Mouse (Mus musculus) kidney, adult 9 months (tissue): ENCODE results near the gene Aicda.
"Not testable (repeated sequence)": the region's sequence is repeated elsewhere in the genome, so short reads cannot be mapped to it uniquely, and the experiment has no call there.

ENCODE experiments used
- DNase-seq: peaks from one replicate; pipeline ENCODE4 v3.0.0; 2022

The Aicda gene

DNA sequence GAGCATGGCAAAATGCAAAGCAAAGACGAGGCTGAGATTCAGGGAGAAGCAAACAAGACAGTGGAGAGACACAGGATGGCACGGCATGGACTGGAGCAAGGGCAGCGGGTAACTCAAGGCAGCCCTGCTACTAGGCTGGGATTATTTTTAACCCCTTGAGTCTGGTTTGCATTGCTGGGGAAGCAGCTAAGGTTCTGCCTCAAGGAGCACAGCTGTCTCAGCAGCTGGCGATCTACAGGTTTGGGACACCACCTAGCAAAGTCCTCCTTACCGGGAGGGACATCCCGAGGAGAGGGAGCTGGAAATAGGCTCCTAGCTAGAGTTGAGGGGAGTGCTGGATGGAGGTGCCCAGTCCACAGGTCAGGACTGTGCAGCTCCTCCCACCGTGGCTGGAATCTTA, 1.7 kb downstream of the Aicda start:
- no peak for DNase-seq

DNA sequence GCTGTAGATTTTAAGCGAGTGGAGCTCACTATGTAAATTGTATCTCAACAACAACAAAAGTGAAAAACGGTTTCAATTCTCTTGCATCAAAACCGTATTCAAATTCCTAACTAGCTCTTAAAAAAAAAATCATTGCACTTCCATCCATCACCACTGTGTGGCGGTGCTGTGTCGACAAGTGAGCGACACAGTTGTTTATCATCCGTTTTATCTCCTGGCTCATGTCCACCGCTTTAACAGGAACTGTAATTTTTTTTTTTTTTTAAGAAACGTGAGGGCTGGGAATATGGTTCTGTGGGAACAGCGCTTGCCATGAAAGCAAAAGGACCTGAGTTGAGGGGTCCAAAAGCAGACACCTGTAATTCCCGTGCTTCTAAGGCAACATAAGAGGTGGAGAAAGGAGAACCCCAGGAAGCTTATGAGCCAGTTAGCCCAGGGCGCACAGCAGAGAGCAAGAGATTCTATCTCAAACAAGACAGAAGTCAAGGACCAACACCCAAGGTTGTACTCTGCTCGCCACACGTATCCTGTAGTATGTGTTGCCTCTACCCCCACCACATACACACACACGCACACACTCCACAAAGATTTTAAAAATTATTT, 3.5 kb downstream of the Aicda start:
- DNase-seq, result peak; percentile 77

DNA sequence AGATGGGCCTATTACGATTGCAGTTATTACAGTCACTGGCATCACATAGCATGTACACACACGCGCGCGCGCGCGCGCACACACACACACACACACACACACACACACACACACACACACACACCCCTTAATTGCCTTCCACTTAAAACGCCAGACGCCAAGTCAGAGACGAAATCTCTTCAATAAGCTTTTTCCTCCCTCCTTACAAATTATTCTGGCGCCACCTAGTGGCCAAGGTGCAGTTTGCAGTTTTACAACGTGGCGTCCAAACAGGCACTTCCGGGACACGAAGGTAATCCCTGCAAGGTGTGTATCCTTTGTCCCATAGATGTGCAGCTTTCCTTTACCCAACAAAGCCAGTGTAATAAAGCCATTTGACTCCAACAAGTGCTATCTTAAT, 6.8 kb downstream of the Aicda start:
- peak; percentile 76 for DNase-seq

DNA sequence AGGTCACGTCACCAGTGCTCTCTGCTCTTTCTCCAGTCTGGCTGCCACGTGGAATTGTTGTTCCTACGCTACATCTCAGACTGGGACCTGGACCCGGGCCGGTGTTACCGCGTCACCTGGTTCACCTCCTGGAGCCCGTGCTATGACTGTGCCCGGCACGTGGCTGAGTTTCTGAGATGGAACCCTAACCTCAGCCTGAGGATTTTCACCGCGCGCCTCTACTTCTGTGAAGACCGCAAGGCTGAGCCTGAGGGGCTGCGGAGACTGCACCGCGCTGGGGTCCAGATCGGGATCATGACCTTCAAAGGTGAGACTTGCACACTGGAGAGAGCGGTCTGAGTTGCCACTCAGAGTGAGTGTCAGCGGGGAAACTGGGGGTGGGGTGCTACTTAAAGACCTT, 7.4 kb downstream of the Aicda start:
- DNase-seq, result no peak

DNA sequence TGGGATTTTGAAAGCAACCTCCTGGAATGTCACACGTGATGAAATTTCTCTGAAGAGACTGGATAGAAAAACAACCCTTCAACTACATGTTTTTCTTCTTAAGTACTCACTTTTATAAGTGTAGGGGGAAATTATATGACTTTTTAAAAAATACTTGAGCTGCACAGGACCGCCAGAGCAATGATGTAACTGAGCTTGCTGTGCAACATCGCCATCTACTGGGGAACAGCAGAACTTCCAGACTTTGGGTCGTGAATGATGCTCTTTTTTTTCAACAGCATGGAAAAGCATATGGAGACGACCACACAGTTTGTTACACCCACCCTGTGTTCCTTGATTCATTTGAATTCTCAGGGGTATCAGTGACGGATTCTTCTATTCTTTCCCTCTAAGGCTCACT, 8.9 kb downstream of the Aicda start:
- DNase-seq, result peak; percentile 49

DNA sequence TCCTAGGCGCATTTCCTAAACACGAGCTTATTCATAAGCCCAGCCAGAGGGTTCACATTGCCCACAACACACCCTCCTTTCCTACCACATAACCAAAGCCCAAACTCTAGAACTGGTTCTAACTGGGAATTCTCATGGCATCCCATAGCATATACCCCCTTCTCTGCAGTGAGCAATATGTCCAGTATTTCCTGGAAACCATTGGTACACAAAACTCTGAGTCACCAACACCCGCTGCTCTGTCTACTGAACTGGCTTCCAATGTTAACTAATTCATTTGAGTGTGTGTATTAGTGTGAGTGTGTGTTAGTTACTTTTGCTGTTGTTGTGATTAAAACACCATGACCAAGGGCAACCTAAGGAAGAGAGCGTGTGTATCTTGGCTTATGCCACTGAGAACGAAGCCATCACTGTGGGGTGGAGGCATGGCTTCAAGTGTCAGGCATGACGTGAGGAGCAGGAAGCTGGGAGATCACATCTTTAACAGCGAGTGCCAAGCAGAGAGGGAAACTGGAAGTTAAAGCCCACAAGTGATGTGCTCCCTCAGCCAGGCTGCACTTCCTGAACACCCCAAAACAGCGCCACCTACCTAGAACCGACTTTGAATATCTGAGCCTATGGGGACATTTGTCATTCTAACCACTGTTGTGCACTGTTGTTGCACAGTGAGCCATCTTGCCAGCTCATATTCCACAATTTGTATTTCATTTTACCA, 11.6 kb downstream of the Aicda start:
- no peak for DNase-seq

DNA sequence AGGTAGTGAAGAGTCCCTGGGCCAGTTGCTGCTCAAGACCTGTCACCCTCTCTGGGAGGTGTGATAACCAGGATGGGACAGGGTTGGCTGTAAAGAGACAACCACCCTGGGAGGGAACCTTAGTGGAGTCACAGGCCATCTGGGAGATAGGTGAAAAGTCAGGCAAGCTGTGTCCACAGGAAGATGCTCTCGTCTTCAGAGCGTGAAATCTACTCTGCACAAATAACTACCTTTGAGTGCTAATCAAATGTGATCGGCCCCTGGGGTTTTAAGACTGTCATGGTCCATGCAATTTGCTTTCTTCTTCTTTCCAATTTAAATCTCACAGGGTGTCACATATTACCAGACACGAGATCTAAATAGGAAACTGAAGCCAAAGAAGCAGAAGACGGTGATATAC, 15.5 kb downstream of the Aicda start:
- DNase-seq, result no peak

DNA sequence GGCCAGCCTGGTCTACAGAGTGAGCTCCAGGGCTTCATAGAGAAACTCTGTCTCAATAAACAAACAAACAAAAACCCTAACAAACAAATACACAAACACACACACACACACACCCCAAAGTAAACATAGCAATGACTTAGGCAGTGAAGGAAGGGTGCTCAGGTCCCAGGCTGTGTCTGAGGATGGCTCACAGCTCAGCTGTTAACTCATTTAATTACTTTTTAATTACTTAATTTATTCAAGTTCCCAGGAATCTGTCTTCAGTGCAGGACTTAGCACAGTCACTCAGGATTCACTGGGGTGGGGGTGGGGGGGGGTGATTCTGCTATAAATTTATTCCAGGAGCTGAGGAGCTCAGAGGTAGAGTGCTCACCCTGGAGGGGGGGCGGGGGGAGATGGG, 16.2 kb downstream of the Aicda start:
- DNase-seq, result no peak

DNA sequence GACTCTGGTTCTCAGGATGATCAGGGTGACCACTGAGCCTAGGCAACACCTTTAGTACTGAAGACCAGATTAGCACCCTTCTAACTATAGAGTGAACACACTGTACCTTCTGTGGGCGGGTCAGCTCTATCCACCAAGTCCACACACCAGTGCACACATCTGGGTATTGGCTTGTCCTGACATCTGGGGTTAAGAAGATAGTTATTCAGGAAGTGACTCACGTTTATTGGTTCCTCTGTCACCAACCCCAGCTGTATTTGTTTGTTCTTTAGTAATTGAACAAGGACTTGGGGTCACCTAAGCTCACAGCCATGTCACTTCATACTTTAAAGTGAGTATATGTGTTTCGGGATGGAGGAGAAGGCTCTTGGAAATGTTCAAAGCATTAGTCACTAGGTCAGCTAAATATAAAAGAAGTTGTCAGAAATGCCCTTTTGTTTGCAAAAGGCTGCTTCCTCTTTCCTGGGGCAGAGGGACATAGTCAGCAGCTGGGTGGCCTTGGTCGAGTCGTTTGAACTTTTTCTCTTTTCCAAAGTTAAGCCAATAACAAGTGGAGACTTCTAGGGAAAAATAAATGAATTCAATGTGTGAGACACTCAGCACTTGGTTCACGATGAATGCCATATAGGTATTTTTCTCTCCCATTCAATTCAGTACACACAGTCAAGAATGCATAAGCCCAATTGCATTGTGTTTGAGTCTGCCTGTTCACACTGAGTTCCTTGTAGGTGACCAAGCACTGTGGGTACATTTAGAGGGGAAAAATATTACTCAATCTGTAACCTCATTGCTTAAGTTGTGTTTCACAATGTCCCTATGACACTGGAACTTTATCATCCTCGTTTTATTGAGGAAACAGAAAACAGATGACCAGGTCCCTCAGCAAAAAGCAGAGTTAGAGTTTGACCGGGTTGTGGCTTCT, 17.4 kb downstream of the Aicda start:
- DNase-seq, result no peak

DNA sequence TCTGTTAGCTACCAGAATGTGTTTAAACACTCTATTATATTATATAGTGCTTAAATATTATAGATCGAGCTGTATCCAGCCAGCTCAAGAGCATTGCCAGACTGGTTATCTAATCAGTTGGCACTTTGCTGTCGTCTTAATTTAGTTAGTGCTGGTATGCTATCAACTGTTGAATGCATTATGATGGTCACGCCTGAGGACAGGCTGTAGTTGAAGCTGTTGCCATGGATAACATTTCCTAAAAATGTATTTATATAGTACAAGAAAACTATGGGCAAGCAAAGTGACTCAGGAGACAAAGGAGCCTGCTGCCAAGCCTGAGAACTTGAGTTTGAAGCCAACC, 18.0 kb downstream of the Aicda start:
- no peak for DNase-seq

DNA sequence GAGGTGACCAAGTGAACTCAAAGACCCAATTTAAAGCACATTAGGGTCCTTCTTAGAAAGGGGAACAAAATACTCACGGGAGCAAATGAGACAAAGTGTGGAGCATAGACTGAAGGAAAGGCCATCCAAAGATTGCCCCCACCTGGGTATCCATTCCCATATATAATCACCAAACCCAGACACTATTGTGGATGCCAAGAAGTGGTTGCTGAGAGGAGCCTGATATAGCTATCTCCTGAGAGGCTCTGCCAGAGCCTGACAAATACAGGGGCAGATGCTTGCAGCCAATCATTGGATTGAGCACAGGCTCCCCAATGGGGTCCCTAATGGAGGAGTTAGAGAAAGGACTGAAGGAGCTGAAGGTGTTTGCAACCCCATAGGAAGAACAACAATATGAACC, 21.4 kb downstream of the Aicda start:
- DNase-seq, result not testable (repeated sequence)

DNA sequence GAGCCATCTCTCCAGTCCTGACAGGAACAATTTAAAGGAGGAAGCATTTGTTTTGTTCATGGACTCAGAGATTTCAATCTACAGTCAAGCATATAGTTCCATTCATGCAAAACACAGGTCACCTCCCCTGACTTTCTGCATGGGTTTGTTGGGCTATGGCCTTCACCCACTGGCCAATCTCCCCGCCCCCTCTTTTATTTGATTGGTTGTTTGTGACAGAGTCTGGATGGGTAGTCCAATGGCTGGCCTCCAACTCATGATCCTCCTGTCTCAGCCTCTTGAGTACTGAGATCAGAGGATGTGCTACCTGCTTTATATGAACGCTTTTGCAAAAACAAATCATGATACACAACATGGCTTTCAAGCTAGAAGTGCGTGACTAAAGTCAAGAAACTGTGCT, 23.4 kb downstream of the Aicda start:
- DNase-seq, result no peak

DNA sequence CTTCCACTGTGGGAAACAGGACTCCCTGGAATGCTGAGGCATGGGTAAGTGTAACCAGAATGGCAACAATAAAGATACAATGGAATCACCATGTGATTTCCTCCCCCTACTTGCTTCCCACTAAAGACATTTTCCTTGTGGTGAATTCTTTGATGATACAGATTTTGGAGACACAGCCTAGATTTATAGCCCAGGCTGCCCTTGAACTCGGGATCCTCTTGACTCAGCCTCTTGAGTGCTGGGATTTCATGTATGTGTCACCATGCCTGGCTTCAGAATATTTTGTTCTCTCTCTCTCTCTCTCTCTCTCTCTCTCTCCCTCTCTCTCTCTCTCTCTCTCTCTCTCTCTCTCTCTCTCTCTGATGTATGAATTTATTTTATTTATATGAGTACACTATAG, 25.5 kb downstream of the Aicda start:
- DNase-seq, result no peak

DNA sequence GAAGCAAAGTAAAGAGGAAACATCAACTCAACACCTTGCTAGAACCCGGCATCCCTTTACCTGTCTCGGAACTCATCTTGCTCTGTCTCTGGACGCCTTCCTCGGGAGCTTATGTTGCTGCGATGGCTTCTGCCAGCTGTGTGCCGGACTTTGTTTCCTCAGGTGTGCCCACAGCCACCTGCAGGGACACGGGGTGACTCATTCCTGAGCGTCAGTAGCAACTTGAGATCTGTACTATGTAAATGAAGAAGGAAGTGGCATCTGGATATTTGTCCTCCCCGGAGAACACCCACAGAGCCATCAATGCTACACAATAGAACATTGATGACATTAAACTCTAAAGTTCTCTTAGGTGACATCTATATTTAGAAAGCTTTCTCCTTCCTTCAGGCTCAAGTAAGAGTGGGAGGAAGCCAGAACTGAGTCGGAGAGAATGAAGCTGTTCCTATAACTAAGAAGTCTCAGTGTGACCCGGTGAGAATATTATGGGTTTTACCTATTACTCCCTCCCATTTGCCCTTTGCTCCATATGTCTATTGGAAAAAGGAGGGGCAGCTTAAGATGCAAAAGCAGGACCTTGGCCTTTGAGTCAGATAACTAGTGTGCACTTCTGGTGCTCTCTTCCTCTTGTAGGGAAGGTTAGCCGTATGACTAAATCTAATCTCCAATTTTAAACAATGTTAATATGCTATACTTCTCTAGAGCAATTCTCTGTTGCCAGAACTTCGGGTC, 37.6 kb downstream of the Aicda start:
- no peak for DNase-seq

DNA sequence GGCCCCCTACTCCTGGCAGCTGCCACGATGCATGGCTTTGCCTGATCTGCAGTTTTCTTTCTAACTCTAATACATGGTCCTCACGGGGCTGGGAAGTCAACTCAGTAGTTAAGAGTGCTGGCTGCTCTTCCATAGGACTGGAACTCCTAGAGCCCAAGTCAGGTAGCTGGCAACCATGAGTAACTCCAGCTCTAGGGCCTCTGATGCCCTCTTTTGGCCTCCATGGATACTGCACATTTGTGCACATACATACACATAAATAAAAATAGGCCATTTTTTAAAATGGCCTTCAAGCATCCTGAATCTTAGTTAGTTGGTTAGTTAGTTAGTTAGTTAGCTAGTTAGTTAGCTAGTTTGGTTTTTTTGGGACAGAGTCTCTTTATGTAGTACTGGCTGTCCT, 39.3 kb downstream of the Aicda start:
- DNase-seq, result no peak

DNA sequence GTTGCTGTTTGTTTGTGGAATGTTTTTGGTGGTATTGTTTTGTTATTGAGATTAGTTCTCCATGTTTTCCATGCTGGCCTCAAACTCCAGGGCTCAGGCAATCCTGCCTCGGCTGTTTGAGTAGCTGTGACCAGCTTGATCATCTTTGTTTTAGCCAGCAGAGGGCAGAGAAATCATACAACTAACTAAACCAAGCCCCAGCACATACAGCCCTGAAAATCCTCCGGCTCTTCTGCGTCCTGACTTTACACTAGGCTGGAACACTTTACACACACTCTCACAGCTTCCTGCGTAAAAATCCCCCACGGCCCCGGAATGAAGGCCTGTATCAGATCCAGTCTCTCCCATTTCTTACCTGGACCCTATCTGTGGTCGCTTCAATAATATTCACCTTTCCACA, 42.0 kb downstream of the Aicda start:
- peak; percentile 65 for DNase-seq

DNA sequence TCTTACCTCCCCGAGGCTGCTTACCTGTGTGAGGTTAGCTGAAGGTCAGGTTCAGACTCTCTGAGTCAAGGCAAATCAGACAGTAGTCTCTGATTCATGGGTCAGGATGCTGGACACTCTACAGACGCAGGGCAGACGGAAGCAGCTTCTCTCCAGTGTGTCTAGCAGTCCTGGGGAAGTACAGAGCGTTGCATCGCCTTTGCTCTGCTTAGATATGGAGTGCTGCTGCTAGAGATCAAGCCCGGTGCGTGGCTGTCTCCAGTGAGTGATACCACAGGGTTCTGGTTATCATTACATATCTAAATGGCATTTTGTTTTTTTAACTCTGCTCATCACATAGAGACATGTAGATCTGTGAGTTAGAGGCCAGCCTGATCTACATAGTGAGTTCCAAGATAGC, 43.0 kb downstream of the Aicda start:
- DNase-seq, result no peak

DNA sequence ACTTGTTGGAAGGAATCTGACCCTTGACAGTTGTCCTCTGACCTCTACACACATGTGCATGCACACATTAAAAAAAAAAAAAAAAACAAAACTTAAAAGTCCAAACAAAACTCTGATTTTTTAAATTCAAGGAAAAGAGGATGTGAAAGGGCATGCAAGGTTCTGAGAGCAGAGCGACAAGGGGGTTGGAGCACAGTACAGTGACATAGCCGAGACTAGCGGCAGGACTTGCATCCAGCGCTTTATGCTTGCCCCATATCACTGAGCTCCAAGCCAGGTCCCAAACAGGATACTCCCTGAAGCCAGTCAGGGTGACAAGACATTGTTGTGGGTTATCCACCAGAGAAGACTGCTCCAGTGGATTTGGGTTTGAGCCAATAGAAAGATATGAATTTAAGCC, 44.4 kb downstream of the Aicda start:
- DNase-seq, result no peak

DNA sequence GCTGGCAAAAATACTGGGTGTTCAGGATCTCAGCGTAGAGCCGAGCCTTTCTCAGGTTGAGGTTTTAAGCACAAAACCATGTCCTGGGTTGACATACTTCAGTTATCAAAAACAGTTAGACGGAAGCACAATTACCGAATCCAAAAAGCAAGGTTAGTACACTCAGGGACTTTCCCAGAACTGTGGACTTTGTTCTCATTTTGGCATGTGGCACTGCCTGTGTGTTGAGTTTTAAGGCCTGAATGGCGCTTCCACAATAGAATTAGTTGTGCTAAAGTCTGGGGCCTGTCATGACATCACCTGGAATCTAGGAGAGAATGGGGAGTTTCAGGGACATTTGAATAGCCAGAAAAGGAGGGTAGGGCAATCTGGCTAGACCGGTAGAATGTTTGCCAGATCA, 44.8 kb downstream of the Aicda start:
- DNase-seq, result peak; percentile 72

DNA sequence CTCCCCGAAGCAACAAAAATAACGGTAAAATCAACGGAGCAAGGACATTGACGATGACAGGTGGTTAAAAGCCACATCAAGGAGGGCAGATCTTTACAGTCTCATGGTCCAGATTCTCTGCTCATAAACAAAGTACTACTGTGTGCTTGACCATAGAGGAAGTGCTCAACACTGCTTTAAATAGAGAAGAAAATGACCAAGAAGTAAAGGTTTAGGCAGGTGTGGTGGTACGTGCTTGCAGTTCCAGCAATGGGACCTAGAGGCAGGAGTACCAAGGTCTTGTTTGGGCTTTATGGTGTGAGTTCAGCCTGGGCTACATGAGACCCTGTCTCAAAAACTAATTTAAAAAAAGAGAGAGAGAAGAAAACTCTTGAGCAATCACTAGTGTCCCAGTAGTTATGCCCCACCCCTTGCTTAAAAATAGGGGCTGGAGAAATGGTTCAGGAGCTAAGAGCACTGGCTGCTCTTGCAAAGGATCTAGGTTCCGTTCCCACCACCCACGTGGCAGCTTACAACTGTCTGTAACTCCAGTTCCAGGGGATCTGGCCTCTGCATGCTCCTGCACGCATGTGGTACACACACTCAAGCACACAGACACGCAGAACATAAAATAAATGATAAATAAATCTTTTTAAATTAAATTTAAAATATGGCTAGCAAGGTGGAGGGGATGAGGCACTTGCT, 45.6 kb downstream of the Aicda start:
- DNase-seq, result no peak

DNA sequence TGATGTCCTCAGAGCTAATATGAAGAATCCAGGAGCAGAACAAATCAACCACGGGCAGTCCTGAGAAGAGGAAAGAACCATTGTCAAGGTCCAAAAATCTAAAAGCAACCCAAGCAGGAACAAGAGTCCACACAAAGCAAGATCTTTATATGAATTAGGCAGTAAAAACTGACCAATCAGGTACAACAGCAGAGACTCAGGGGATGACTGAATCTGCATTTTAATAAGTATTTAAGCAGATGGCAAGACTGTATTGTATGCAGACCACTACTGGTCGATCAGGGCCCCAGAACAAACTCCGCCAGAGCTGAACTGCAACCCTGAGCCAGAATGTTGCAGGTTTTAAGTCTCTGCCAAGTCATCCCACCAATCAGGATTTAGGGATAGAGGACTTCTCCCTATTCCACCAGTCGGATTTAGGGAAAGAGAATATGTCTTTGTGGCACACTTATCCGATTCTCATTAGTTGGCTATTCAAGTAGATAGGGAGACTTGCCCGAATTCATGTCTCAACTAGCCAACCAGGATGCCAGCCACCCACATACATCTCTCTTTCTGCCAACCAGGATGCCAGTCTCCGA, 46.6 kb downstream of the Aicda start:
- DNase-seq, result no peak

DNA sequence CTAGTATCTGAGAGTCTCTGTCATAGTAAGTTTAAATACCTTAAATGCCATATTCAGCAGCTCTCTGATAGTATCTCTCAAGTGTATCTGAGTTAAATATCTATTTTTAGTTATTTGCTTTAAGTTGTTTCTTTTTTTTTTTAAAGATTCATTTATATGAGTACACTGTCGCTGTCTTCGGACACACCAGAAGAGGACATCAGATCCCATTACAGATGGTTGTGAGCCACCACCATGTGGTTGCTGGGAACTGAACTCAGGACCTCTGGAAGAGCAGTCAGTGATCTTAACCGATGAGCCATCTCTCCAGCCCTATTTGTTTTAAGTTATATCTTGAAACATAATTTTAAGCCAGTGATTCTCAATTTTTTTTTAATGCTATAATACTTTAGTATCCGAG, 47.4 kb downstream of the Aicda start:
- DNase-seq, result no peak
